Mouse (Mus musculus) kidney, adult 9 months (tissue): ENCODE measurements around the gene Gpalpp1.
A peak's percentile ranks its signal among the peaks of the same experiment; 100 is the strongest.

Source experiments
- DNase-seq: peaks from one replicate; pipeline ENCODE4 v3.0.0; 2022

Gene Gpalpp1

GRCm38 (mm10) chr14:76097815-76098214, 12.7 kb downstream of the Gpalpp1 start:
- peak; percentile 56 for DNase-seq

- DNase-seq, result no peak
These were observed 13.3 kb downstream of the Gpalpp1 start for GRCm38 (mm10) chr14:76097244-76097643.

- DNase-seq, result no peak
These were observed 26.4 kb downstream of the Gpalpp1 start for GRCm38 (mm10) chr14:76084188-76084587.

GRCm38 (mm10) chr14:76082086-76082636, 28.4 kb downstream of the Gpalpp1 start:
- DNase-seq, result no peak

GRCm38 (mm10) chr14:76081451-76081850, 29.1 kb downstream of the Gpalpp1 start:
- no peak for DNase-seq

- DNase-seq, result peak; percentile 51
These were observed 33.5 kb downstream of the Gpalpp1 start for GRCm38 (mm10) chr14:76077088-76077491.

- DNase-seq, result no peak
These were observed 34.0 kb downstream of the Gpalpp1 start for GRCm38 (mm10) chr14:76076602-76077001.

- no peak for DNase-seq
These were observed 34.8 kb downstream of the Gpalpp1 start for GRCm38 (mm10) chr14:76075721-76076120.

GRCm38 (mm10) chr14:76074206-76074605, 36.4 kb downstream of the Gpalpp1 start:
- no peak for DNase-seq

- DNase-seq, result peak; percentile 27
These were observed 37.9 kb downstream of the Gpalpp1 start for GRCm38 (mm10) chr14:76072626-76073025.

- DNase-seq, result no peak
These were observed 41.3 kb downstream of the Gpalpp1 start for GRCm38 (mm10) chr14:76069296-76069695.

- no peak for DNase-seq
These were observed 42.3 kb downstream of the Gpalpp1 start for GRCm38 (mm10) chr14:76068296-76068695.

- no peak for DNase-seq
These were observed 43.3 kb downstream of the Gpalpp1 start for GRCm38 (mm10) chr14:76067237-76067636.

GRCm38 (mm10) chr14:76059441-76059840, 51.1 kb downstream of the Gpalpp1 start:
- DNase-seq, result peak; percentile 11

GRCm38 (mm10) chr14:76053726-76054125, 56.8 kb downstream of the Gpalpp1 start:
- DNase-seq, result no peak

GRCm38 (mm10) chr14:76051966-76052365, 58.6 kb downstream of the Gpalpp1 start:
- DNase-seq, result no peak

GRCm38 (mm10) chr14:76045767-76046166, 64.8 kb downstream of the Gpalpp1 start:
- DNase-seq, result no peak

- DNase-seq, result no peak
These were observed 66.4 kb downstream of the Gpalpp1 start for GRCm38 (mm10) chr14:76044164-76044557.

GRCm38 (mm10) chr14:76043251-76044163, 67.1 kb downstream of the Gpalpp1 start:
- no peak for DNase-seq
